Mouse (Mus musculus) thymus, postnatal 10 days (tissue): Measurements from ENCODE around the gene Gm37240.

Experiments used
- DNase-seq, 2 experiments: peaks; one replicate each; pipeline ENCODE4 v3.0.0; 2021; ENCODE audit warnings: low spot score in 2 of 2

Gm37240 gene

DNA sequence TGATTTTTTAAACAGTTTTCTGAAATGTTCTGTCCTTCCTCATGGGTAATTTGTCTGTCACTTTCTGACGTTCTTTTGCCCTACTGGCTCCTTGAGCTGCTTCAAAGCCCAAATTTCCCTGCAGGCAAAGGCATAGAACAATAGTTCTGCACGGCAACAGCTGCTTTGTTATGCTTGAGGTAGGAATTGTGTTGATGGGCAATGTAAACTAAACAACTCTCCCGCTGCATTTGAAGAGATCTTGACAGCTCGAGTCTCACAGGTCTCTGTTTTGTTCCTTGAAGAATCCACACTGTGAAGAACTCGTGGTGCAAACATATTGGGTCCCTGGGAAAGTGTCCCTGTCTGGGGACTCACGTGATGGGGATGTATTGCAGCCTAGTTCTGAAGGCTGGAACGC lies 746.8 kb downstream of the Gm37240 start:
- no peak for DNase-seq

GRCm38 (mm10) chr3:85138407-85138806 lies 748.9 kb downstream of the Gm37240 start:
- DNase-seq = no peak

GRCm38 (mm10) chr3:85133561-85133960 lies 753.8 kb downstream of the Gm37240 start:
- DNase-seq = no peak

- DNase-seq = no peak
These were observed 755.4 kb downstream of the Gm37240 start for GRCm38 (mm10) chr3:85131878-85132277.

DNA sequence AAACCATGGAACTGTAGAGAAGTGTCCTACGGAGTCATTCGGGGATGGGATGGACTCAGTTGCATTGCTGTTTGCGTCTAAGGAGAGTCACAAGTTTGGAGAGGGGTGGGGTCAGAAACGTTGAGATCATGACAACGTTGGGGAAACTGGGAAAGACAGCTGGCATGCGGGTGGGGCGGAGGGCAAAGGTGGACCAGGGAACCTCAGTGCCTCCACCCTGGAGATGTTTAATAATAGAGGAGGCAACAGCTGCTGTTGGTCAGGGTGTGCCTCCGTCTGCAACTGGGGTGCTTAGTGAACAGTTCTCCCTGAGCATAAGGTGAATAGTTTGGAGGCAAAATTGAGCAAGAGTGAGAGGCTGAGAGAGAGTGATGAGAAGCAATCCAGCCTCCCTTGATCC lies 758.8 kb downstream of the Gm37240 start:
- no peak for DNase-seq

GRCm38 (mm10) chr3:85126970-85127369 lies 760.3 kb downstream of the Gm37240 start:
- peak; percentile 40 to 47 for DNase-seq

- DNase-seq = no peak
These were observed 761.8 kb downstream of the Gm37240 start for GRCm38 (mm10) chr3:85125471-85125870.

DNA sequence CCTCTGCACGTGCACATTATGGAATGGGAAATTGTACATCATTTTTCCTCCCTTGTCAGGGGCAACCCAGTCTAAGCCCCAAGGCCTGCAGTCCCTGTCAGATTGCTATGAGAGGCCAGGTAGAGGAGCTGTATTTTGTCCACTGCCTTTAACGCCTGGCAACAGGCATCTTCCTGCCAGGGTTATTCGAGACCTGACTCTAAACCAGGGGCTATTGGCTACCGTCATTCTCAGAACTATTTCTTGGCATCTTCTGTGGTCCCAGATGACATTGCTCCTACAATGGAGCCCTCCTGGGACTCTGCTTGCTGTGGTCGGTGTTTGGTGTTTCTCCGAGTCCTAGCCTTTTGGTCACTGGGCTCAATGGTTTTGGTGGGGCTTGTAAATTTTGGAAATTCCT lies 762.4 kb downstream of the Gm37240 start:
- DNase-seq = no peak

DNA sequence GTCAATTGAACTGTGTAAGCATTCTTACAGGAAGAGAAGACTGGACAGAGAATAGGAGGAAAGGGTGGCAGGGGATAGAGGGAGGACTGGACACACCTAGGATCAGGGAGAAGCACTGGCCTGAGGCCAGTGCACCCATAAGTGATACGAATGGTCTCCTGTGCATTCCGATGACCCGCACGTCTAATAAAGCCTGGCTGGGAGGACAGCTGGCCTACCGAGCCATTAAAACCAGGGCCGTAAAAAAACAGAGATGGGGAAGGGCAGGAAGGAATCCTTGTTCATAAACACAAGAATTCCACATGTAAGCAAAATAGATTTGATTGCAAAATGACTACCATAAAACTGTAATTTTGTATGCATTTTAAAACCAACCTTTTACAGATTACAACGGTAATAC lies 762.9 kb downstream of the Gm37240 start:
- no peak for DNase-seq

GRCm38 (mm10) chr3:85117702-85118101 lies 769.6 kb downstream of the Gm37240 start:
- DNase-seq = no peak

GRCm38 (mm10) chr3:85117014-85117413 lies 770.3 kb downstream of the Gm37240 start:
- no peak for DNase-seq

- DNase-seq = no peak
These were observed 771.3 kb downstream of the Gm37240 start for GRCm38 (mm10) chr3:85115959-85116543.

- DNase-seq = no peak
These were observed 773.8 kb downstream of the Gm37240 start for GRCm38 (mm10) chr3:85113565-85113964.

GRCm38 (mm10) chr3:85110762-85111161 lies 776.6 kb downstream of the Gm37240 start:
- no peak for DNase-seq

DNA sequence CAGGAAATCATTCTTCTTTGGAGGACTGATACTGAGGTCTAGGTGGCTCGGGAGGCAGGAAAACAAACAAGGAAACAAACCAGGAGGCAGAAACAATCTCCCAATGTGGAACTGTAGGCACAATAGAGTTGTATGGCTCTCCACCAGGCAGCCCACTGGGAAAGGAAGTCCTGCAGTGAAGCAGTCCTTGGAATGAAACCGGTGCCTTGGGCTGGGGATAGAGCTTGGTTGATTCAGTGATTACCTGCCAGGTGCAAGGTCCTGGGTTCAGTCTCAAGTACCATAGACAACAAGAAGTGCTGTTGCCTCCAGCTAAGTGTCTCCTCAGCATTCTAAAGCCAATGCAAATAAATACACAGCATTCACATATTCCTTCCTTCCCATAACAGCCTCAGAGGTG lies 778.1 kb downstream of the Gm37240 start:
- DNase-seq = no peak

- no peak for DNase-seq
These were observed 778.9 kb downstream of the Gm37240 start for GRCm38 (mm10) chr3:85108396-85108795.

DNA sequence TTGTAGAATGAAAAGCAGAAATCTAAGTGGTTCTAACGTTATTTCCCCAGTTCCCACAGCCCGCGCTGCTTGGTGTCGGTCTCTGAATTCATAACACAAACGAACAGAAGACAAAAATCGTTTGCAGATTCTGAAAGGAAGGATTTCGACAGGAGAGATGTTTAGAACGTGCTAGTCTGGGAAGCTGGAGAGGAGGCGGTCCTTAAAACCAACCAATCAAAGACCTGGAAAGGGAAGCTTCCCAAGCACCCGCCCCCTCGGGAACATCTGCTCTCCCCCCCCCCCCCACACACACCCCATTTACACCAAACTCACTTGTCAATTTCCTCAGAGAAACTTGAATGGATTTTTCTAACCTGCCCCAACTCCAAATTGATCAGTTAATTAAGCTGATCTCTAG lies 780.4 kb downstream of the Gm37240 start:
- no peak for DNase-seq

GRCm38 (mm10) chr3:85104301-85104700 lies 783.0 kb downstream of the Gm37240 start:
- DNase-seq = no peak

GRCm38 (mm10) chr3:85080882-85081558 lies 806.3 kb downstream of the Gm37240 start:
- DNase-seq = no peak

- no peak for DNase-seq
These were observed 823.2 kb downstream of the Gm37240 start for GRCm38 (mm10) chr3:85064113-85064512.

- no peak for DNase-seq
These were observed 827.2 kb downstream of the Gm37240 start for GRCm38 (mm10) chr3:85060153-85060552.

DNA sequence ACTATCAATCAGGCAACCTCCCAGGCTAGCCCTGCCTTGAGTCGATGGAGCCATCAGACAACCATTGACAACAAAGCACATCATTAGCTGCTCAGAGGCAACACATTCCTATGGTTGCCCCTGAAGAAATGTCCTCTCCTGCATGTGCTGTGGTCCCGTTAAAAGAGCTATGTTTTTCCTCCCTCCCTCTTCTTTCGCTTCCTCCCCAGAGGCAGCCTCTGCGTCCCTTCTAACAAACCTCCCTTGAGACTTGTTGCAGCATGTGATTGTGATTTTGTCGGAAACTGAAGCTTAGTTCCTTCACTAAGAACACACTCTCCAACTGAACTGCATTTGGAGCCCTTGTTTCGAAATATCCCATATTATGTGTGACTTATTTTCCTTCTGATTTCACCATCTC lies 830.1 kb downstream of the Gm37240 start:
- no peak for DNase-seq

GRCm38 (mm10) chr3:85053526-85053925 lies 833.8 kb downstream of the Gm37240 start:
- no peak for DNase-seq

DNA sequence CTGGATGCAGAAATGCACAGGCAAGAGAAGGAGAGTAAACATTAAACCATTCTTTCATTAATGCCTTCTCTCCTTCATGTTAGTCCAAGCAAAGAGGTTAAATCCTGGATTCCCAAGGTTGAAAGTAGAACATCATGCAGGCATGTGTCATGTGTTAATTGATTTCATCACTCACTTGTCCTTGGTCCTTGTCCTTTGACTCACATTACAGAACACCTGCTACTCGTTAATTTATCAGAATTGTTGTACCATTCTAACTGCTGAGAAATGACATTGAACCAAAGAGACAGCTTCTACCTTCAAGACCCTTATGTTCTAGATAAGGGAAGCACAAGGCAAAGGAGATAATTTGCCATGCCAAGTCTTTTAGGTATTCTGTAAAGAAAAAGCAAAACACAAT lies 835.1 kb downstream of the Gm37240 start:
- no peak for DNase-seq
